Mouse (Mus musculus) layer of hippocampus, adult 2 months (tissue): ENCODE data around the gene E2f3. TPM values are rescaled to one million over a fixed set of nuclear protein-coding genes. Genes with fewer than 3 reads are reported as not detected.

ENCODE experiments used
- DNase-seq, 2 experiments: peaks; one replicate each; pipeline ENCODE4 v3.0.0; 2022; ENCODE audit warnings: low spot score in 2 of 2
- H3K27ac ChIP-seq: fragments of 200-600 bp; 2 replicates; pipeline ENCODE4 v1.8.1; 2022
- H3K4me3 ChIP-seq: fragments of 200-600 bp; 2 replicates; pipeline ENCODE4 v1.8.1; 2022; ENCODE audit warnings: mild to moderate bottlenecking
- CTCF ChIP-seq: fragments of 200-600 bp; conservative IDR thresholded peaks from 2 replicates; pipeline ENCODE4 v1.8.1; 2022; ENCODE audit warnings: antibody characterized with exemption, mild to moderate bottlenecking, moderate library complexity
- total RNA-seq, 2 experiments: library from RNA; stranded (reverse); gene quantifications; 2 replicates each; pipeline ENCODE4 v1.2.3; 2021

Gene E2f3
- total RNA-seq, 2 experiments from 2014 or later: 24.6 to 25.2 TPM

DNA sequence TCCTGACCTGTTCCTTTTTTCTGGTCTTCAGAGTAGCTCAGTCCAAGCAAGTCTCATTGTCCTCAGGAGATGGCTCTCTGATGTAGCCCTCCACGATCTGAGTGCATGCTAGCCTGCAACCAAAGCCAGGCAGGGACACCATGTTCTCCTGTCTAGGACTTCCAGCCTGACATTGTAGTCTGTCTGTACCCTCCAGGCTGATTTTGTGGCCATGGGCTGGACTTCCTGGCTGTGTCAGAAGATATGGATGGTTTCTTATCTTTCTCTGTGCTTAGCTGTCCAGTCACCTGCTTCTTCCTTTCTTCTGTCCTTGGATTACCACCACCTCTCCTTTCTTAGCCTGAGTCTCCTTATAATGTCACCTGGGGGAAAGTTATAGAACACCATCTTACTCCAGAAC is 83.2 kb downstream of the E2f3 start:
- H3K4me3 ChIP-seq: no peak overlapping the region
- no peak for TF ChIP-seq CTCF
- no peak overlapping the region for H3K27ac ChIP-seq
- DNase-seq: no peak

DNA sequence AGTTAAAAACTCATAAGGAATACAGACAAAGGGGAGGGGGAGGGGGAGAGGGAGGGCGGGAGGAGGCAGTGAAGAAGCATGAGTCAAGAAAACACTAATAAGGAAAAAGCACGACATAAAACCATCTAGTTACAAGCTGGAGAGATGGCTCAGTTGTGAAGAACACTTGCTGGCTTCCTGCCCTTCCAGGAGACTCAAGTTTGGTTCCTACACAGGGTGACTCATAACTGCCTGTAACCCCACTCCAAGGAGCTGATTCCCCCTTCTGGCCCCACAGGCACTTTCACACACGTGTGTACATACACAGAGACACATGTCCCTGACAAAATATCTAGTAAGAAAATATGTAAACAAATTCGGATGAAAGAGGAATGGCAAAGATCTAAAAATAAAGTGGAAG is 84.2 kb downstream of the E2f3 start:
- no peak for TF ChIP-seq CTCF
- H3K27ac ChIP-seq: no peak overlapping the region
- no peak overlapping the region for H3K4me3 ChIP-seq
- DNase-seq: no peak

DNA sequence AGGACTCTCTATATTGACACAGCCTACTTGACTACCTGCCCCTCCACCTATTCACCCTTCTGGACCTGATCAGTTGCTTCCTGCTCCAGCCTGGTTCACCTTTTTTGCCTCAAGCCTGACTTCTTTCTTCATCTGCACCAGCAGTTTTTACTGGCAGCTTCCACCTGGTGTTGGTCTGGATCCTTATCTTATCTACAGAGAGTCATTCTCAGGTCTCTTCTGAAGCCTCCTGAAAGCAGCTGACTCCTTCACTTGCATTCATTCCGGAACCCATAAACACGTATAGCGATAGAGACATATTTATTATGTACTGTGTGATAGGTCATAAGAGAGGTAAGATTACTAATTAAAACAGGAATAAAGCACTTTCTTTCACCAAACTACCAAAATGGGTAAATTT is 119.1 kb downstream of the E2f3 start:
- no peak for DNase-seq
- Histone ChIP-seq H3K4me3 (no peak overlapping the region), H3K27ac (no peak overlapping the region)
- TF ChIP-seq CTCF: no peak

DNA sequence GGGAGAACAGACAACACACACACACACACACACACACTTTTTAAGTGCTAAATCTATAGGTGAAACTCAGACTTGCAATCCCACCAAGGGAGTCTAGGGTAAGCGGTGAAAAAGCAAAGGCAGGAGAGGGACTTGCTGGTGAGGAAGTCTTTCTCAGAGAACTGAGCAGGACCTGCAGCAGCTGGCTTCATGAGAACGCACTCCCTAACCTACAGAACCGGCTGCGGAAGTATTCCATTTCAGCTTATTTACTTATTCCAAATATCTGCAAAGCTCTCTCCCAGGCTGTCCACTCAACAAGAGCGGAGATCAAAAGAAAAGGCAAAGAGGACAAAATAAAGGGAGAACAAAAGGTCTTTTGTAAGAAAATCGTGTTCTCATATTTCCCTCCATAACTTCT is 121.5 kb downstream of the E2f3 start:
- DNase-seq: no peak
- no peak for TF ChIP-seq CTCF
- H3K4me3 ChIP-seq: no peak overlapping the region
- H3K27ac ChIP-seq: no peak overlapping the region

DNA sequence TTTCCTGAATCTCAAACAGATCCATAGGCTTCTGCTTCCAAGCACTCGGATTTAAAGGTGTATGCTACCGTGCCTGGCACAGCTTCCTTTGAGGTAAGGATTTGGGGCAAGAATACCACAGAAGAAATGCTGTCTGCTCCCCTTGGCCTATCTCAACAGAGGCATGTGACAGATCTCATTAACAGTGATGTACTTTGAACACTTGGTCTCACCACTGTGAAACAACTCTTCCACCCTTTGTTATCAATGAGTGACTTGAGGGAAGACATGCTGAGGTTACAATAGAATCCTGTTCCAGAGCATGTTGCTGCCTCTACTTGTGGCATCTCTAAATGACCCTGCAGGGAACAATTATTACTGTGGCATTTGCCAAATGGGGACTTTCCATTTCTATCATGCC is 125.8 kb downstream of the E2f3 start:
- TF ChIP-seq CTCF: no peak
- Histone ChIP-seq H3K27ac (no peak overlapping the region), H3K4me3 (no peak overlapping the region)
- DNase-seq: no peak

DNA sequence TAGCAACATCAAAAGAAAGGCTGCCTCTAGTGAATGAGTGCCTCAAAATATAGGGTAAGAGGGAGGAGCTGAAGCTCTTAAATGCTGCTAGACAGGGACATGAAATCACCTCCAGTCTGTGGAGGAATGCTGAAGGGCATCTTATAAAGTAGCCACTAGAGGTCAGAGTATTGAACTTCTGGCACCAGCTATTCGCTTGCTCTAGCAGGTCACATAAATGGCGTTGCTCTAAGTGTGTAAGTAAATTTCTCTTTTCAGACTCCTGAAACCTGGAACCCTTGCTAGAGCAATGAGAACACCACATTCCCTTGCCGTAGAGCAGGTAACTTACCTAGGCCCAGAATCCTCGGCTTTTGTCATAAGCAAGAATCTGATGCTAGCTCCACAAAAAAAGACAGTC is 128.4 kb downstream of the E2f3 start:
- Histone ChIP-seq H3K27ac (no peak overlapping the region), H3K4me3 (no peak overlapping the region)
- peak; percentile 33 to 46 for DNase-seq
- peak; percentile 83 for TF ChIP-seq CTCF

Other genes with a start within 250 kb of the E2f3 start
- gene Cdkal1, start 130.4 kb downstream of the E2f3 start, total RNA-seq: 10 to 100 TPM; 29.9 to 31.7 TPM
- gene Mboat1, start 150.4 kb upstream of the E2f3 start, total RNA-seq: 1 to 10 TPM; 1.5 to 2.2 TPM